In the genomic region with DNA sequence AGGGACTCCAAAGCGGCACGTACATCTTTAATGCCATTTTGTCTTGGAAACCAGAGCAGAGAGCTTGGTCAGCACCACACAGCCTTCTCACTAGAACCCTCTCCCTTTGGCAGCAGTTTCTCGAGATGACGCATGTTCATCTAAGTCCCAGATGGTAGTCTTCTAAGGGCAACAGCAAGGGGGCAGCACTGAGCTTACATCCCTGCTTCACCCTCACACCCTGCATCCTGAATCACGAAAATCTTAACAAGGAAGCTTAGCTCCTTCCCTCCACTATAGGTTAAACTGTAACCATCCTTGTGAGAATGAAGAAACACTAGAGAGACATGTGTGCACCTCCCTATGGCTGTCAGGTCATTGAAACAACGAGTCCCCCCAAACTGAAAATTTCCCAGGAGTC, we compare ENCODE assay signal across 9 mouse cellular contexts.
DNase-seq lines count a peak whose midpoint lies in the region; ATAC-seq and TF ChIP-seq lines count a peak whose summit lies in the region.
"Had no signal": no experiment of that assay in that cellular context is flagged by ENCODE, and none has a peak within 500 bp of the region (broad histone marks: within the 10 kb centered on the region; RNA-seq: fewer than 3 reads in every experiment).

No protein-coding gene starts in this region.

- ATAC-seq in hindbrain, embryonic 13.5 days (ENCODE audit: low FRiP score) = no peak
- 0 out of 2 replicates have a peak, but pooled peaks have one; percentile 26 for ATAC-seq in forebrain, embryonic 15.5 days (replicated peaks)
- ATAC-seq in midbrain, embryonic 14.5 days (ENCODE audit: low FRiP score, low TSS enrichment) = no peak

- no peak overlapping the region for H3K4me3 ChIP-seq in hindbrain, embryonic 10.5 days
- no peak overlapping the region for H3K4me3 ChIP-seq in hindbrain, embryonic 13.5 days
- H3K4me3 ChIP-seq in E14TG2a.4 (replicated peaks; ENCODE audit: low read length) = no peak overlapping the region
- no peak overlapping the region for H3K4me3 ChIP-seq in forebrain, embryonic 15.5 days
- no peak overlapping the region for H3K4me3 ChIP-seq in layer of hippocampus, adult 2 months
- no peak overlapping the region for H3K4me3 ChIP-seq in midbrain, embryonic 14.5 days (replicated peaks; ENCODE audit: low read depth, low read length)
- H3K4me3 ChIP-seq: limb, embryonic 15.5 days had no signal

- TF ChIP-seq CTCF in E14TG2a.4 (conservative IDR thresholded peaks at IDR 0.05; ENCODE audit: low read length) = peak; percentile 71
- TF ChIP-seq CTCF in layer of hippocampus, adult 2 months (conservative IDR thresholded peaks at IDR 0.05) = peak; percentile 79

- H3K4me2 ChIP-seq in hindbrain, embryonic 13.5 days = no peak overlapping the region
- no peak overlapping the region for H3K4me2 ChIP-seq in forebrain, embryonic 15.5 days (replicated peaks)
- H3K4me2 ChIP-seq in midbrain, embryonic 14.5 days (ENCODE audit: low read length) = no peak overlapping the region
- H3K4me2 ChIP-seq: limb, embryonic 15.5 days had no signal

- 33% methylated on average over 6 of the region's 6 CpGs for WGBS in hindbrain, embryonic 10.5 days
- WGBS in hindbrain, embryonic 13.5 days = 33% methylated on average over 6 of the region's 6 CpGs
- WGBS in forebrain, embryonic 15.5 days = 34% methylated on average over 6 of the region's 6 CpGs
- WGBS in midbrain, embryonic 14.5 days = 34% methylated on average over 6 of the region's 6 CpGs

- peak; percentile 62 for DNase-seq in hindbrain, embryonic 10.5 days (ENCODE audit: low spot score)
- peak; percentile 3 for DNase-seq in c-Kit-positive CD71-positive TER-119-positive erythroid progenitor cells, embryonic 14.5 days (ENCODE audit: low spot score)
- peak; percentile 39 to 55 for DNase-seq in layer of hippocampus, adult 2 months (ENCODE audit: low spot score in 2 of 2)
- DNase-seq in midbrain, embryonic 14.5 days = peak; percentile 60
- DNase-seq in urinary bladder, adult 2 months (ENCODE audit: low spot score) = no peak

- H3K27ac ChIP-seq in hindbrain, embryonic 10.5 days = no peak overlapping the region
- no peak overlapping the region for H3K27ac ChIP-seq in hindbrain, embryonic 13.5 days
- H3K27ac ChIP-seq in forebrain, embryonic 15.5 days (replicated peaks) = no peak overlapping the region
- no peak overlapping the region for H3K27ac ChIP-seq in layer of hippocampus, adult 2 months
- H3K27ac ChIP-seq in midbrain, embryonic 14.5 days (replicated peaks; ENCODE audit: low read depth, low read length) = no peak overlapping the region
- H3K27ac ChIP-seq: limb, embryonic 15.5 days had no signal

- no peaks in the 10 kb centered on the region for H3K27me3 ChIP-seq in hindbrain, embryonic 10.5 days (ENCODE audit: insufficient read depth, poor library complexity, severe bottlenecking)
- H3K27me3 ChIP-seq in hindbrain, embryonic 13.5 days = no peaks in the 10 kb centered on the region
- H3K27me3 ChIP-seq in E14TG2a.4 (ENCODE audit: insufficient read depth, low read length) = peaks cover 3% of the 10 kb centered on the region; the same call in 1 of the 2 replicates
- H3K27me3 ChIP-seq in forebrain, embryonic 15.5 days = no peaks in the 10 kb centered on the region
- H3K27me3 ChIP-seq in midbrain, embryonic 14.5 days (ENCODE audit: control insufficient read depth, insufficient read depth, low read length) = no peaks in the 10 kb centered on the region
- H3K27me3 ChIP-seq: limb, embryonic 15.5 days had no signal

- no peak overlapping the region for H3K9ac ChIP-seq in hindbrain, embryonic 13.5 days
- no peak overlapping the region for H3K9ac ChIP-seq in forebrain, embryonic 15.5 days (replicated peaks)
- H3K9ac ChIP-seq in midbrain, embryonic 14.5 days (replicated peaks; ENCODE audit: low read length) = no peak overlapping the region
- H3K9ac ChIP-seq: limb, embryonic 15.5 days had no signal

- no peaks in the 10 kb centered on the region for H3K36me3 ChIP-seq in hindbrain, embryonic 10.5 days
- no peaks in the 10 kb centered on the region for H3K36me3 ChIP-seq in hindbrain, embryonic 13.5 days
- no peaks in the 10 kb centered on the region for H3K36me3 ChIP-seq in E14TG2a.4 (ENCODE audit: insufficient read depth, low read length)
- H3K36me3 ChIP-seq in forebrain, embryonic 15.5 days = no peaks in the 10 kb centered on the region
- no peaks in the 10 kb centered on the region for H3K36me3 ChIP-seq in midbrain, embryonic 14.5 days (ENCODE audit: control insufficient read depth, insufficient read depth, low read length)
- H3K36me3 ChIP-seq: limb, embryonic 15.5 days had no signal

- 0 out of 2 replicates have a peak, but pooled peaks cover under 1% of the 10 kb centered on the region for H3K4me1 ChIP-seq in hindbrain, embryonic 10.5 days (replicated peaks)
- H3K4me1 ChIP-seq in hindbrain, embryonic 13.5 days (replicated peaks) = peaks cover 15% of the 10 kb centered on the region
- no peaks in the 10 kb centered on the region for H3K4me1 ChIP-seq in E14TG2a.4 (replicated peaks; ENCODE audit: low read depth, low read length)
- H3K4me1 ChIP-seq in forebrain, embryonic 15.5 days = no peaks in the 10 kb centered on the region
- no peaks in the 10 kb centered on the region for H3K4me1 ChIP-seq in midbrain, embryonic 14.5 days (ENCODE audit: control insufficient read depth, insufficient read depth, low read length)
- H3K4me1 ChIP-seq: limb, embryonic 15.5 days had no signal

- no peaks in the 10 kb centered on the region for H3K9me3 ChIP-seq in hindbrain, embryonic 10.5 days
- no peaks in the 10 kb centered on the region for H3K9me3 ChIP-seq in hindbrain, embryonic 13.5 days
- H3K9me3 ChIP-seq in E14TG2a.4 (ENCODE audit: low read length) = no peaks in the 10 kb centered on the region
- no peaks in the 10 kb centered on the region for H3K9me3 ChIP-seq in forebrain, embryonic 15.5 days
- H3K9me3 ChIP-seq in midbrain, embryonic 14.5 days (ENCODE audit: control insufficient read depth, low read length) = no peaks in the 10 kb centered on the region
- H3K9me3 ChIP-seq: limb, embryonic 15.5 days had no signal
